Mouse (Mus musculus) midbrain, embryonic 14.5 days (tissue): ENCODE data around the gene Piezo1. TPM values are rescaled to one million over a fixed set of nuclear protein-coding genes. Genes with fewer than 3 reads are reported as not detected.

Source experiments
- ATAC-seq: fragments of 200-750 bp; cut with Nextera tagmentation; 2 replicates; pipeline ENCODE4 v1.8.0; 2017; ENCODE audit warnings: moderate number of reproducible peaks, moderate library complexity; ENCODE audit not compliant: low FRiP score, low TSS enrichment
- DNase-seq: peaks from one replicate; pipeline ENCODE4 v3.0.0-alpha.2; 2015
- H3K27ac ChIP-seq: fragments of 300-500 bp; sonication (generic); replicated peaks from 2 replicates; pipeline ENCODE4 v1.5.1; 2014; ENCODE audit warnings: mild to moderate bottlenecking, low read depth, low read length, moderate library complexity
- H3K27me3 ChIP-seq: fragments of 300-500 bp; sonication (generic); 2 replicates; pipeline ENCODE4 v1.6.1; 2014; ENCODE audit warnings: low read length, control low read depth, mixed read lengths; ENCODE audit not compliant: control insufficient read depth, insufficient read depth
- H3K36me3 ChIP-seq: fragments of 300-500 bp; sonication (generic); 2 replicates; pipeline ENCODE4 v1.6.1; 2014; ENCODE audit warnings: low read length, control low read depth; ENCODE audit not compliant: control insufficient read depth, insufficient read depth
- H3K4me1 ChIP-seq: fragments of 300-500 bp; sonication (generic); 2 replicates; pipeline ENCODE4 v1.6.1; 2014; ENCODE audit warnings: mild to moderate bottlenecking, antibody characterized with exemption, low read length, control low read depth; ENCODE audit not compliant: control insufficient read depth, insufficient read depth
- H3K4me2 ChIP-seq: fragments of 300-500 bp; sonication (generic); 2 replicates; pipeline ENCODE4 v1.6.1; 2014; ENCODE audit warnings: mild to moderate bottlenecking, low read length, moderate library complexity
- H3K4me3 ChIP-seq: fragments of 300-500 bp; sonication (generic); replicated peaks from 2 replicates; pipeline ENCODE4 v1.5.1; 2014; ENCODE audit warnings: low read depth, low read length
- H3K9ac ChIP-seq: fragments of 300-500 bp; sonication (generic); replicated peaks from 2 replicates; pipeline ENCODE4 v1.6.1; 2014; ENCODE audit warnings: mild to moderate bottlenecking, low read length, moderate library complexity
- H3K9me3 ChIP-seq: fragments of 300-500 bp; sonication (generic); 2 replicates; pipeline ENCODE4 v1.6.1; 2016; ENCODE audit warnings: low read length, control low read depth, mixed read lengths; ENCODE audit not compliant: control insufficient read depth
- WGBS: fragments of 180-500 bp; shearing (Covaris S2); extraction: QIAGEN DNeasy Blood & Tissue Kit; methylation state at CpG from one replicate; pipeline ENCODE4 v1.1.7; 2014; 5-methylcytosine and 5-hydroxymethylcytosine counted together
- polyA plus RNA-seq: library from polyadenylated mRNA; unstranded; fragments of >200 nt; fragmentation: Nextera tagmentation; extraction: Ambion mirVana; gene quantifications from 2 replicates; pipeline ENCODE4 v1.2.1, GENCODE M21; 2014

Piezo1 gene
- polyA plus RNA-seq, 1 experiment from 2014 or later: 4.6 TPM

GRCm38 (mm10) chr8:122568109-122568504, 17.0 kb upstream of the Piezo1 start:
- peak overlapping the region; percentile 60 for H3K4me3 ChIP-seq
- peaks cover 21% of the 10 kb centered on the region for H3K36me3 ChIP-seq
- ATAC-seq (peak; percentile 49), DNase-seq (no peak)
- H3K4me1 ChIP-seq: peaks cover 11% of the 10 kb centered on the region
- H3K9ac ChIP-seq: peak overlapping the region; percentile 67
- no peaks in the 10 kb centered on the region for H3K27me3 ChIP-seq
- peak overlapping the region; percentile 85 for H3K4me2 ChIP-seq
- H3K27ac ChIP-seq: peak overlapping the region; percentile 33
- under 1% methylated on average over 34 of the region's 34 CpGs for WGBS
- no peaks in the 10 kb centered on the region for H3K9me3 ChIP-seq

GRCm38 (mm10) chr8:122567361-122568108, 16.4 kb upstream of the Piezo1 start, which contains the start of gene Cdt1:
TSS of gene Cdt1 (plus strand) at chr8:122568015.
- Histone ChIP-seq H3K36me3 (peaks cover 20% of the 10 kb centered on the region), H3K9ac (peak within 1 kb of the TSS; percentile 67), H3K9me3 (no peaks in the 10 kb centered on the region), H3K4me2 (peak within 1 kb of the TSS; percentile 85), H3K4me1 (peaks cover 11% of the 10 kb centered on the region), H3K4me3 (peak within 1 kb of the TSS; percentile 60), H3K27me3 (no peaks in the 10 kb centered on the region), H3K27ac (peak within 1 kb of the TSS; percentile 89)
- ATAC-seq (peak; percentile 94), DNase-seq (peak; percentile 98)
- WGBS: under 1% methylated on average over 62 of the region's 62 CpGs

- peak overlapping the region; percentile 89 for H3K27ac ChIP-seq
- DNase-seq: peak; percentile 26
- peaks cover 11% of the 10 kb centered on the region for H3K4me1 ChIP-seq
- ATAC-seq: no peak
- H3K4me2 ChIP-seq: peak overlapping the region; percentile 85
- WGBS: 16% methylated on average over 6 of the region's 6 CpGs
- peaks cover 14% of the 10 kb centered on the region for H3K36me3 ChIP-seq
- H3K9me3 ChIP-seq: no peaks in the 10 kb centered on the region
- no peaks in the 10 kb centered on the region for H3K27me3 ChIP-seq
- peak overlapping the region; percentile 63 for H3K9ac ChIP-seq
- peak overlapping the region; percentile 60 for H3K4me3 ChIP-seq
Measured at GRCm38 (mm10) chr8:122566766-122567165, 15.6 kb upstream of the Piezo1 start.

- ATAC-seq: no peak
- H3K4me2 ChIP-seq: no peak overlapping the region
- H3K4me1 ChIP-seq: peaks cover 11% of the 10 kb centered on the region
- WGBS: 89% methylated on average over 25 of the region's 25 CpGs
- no peak for DNase-seq
- H3K27me3 ChIP-seq: no peaks in the 10 kb centered on the region
- H3K4me3 ChIP-seq: no peak overlapping the region
- H3K9me3 ChIP-seq: no peaks in the 10 kb centered on the region
- no peak overlapping the region for H3K9ac ChIP-seq
- H3K27ac ChIP-seq: no peak overlapping the region
- no peaks in the 10 kb centered on the region for H3K36me3 ChIP-seq
Measured at GRCm38 (mm10) chr8:122564363-122565352, 13.5 kb upstream of the Piezo1 start.

GRCm38 (mm10) chr8:122561199-122561598, 10.1 kb upstream of the Piezo1 start:
- DNase-seq (no peak), ATAC-seq (no peak)
- WGBS: 80% methylated on average over 5 of the region's 5 CpGs
- no peak overlapping the region for H3K4me2 ChIP-seq
- H3K27ac ChIP-seq: no peak overlapping the region
- H3K36me3 ChIP-seq: no peaks in the 10 kb centered on the region
- no peaks in the 10 kb centered on the region for H3K9me3 ChIP-seq
- no peak overlapping the region for H3K4me3 ChIP-seq
- H3K9ac ChIP-seq: no peak overlapping the region
- H3K4me1 ChIP-seq: no peaks in the 10 kb centered on the region
- no peaks in the 10 kb centered on the region for H3K27me3 ChIP-seq

GRCm38 (mm10) chr8:122558671-122559349, 7.7 kb upstream of the Piezo1 start:
- Histone ChIP-seq H3K9ac (no peak overlapping the region), H3K4me1 (no peaks in the 10 kb centered on the region), H3K27ac (no peak overlapping the region), H3K4me3 (no peak overlapping the region), H3K4me2 (no peak overlapping the region), H3K27me3 (no peaks in the 10 kb centered on the region), H3K9me3 (no peaks in the 10 kb centered on the region), H3K36me3 (no peaks in the 10 kb centered on the region)
- DNase-seq (no peak), ATAC-seq (no peak)
- 16% methylated on average over 12 of the region's 12 CpGs for whole genome bisulfite sequencing

GRCm38 (mm10) chr8:122557248-122558038, 6.3 kb upstream of the Piezo1 start:
- Histone ChIP-seq H3K4me2 (no peak overlapping the region), H3K36me3 (no peaks in the 10 kb centered on the region), H3K27me3 (no peaks in the 10 kb centered on the region), H3K4me1 (no peaks in the 10 kb centered on the region), H3K9me3 (no peaks in the 10 kb centered on the region), H3K4me3 (no peak overlapping the region), H3K27ac (no peak overlapping the region), H3K9ac (no peak overlapping the region)
- ATAC-seq (no peak), DNase-seq (no peak)
- 54% methylated on average over 10 of the region's 10 CpGs for WGBS
